Mouse (Mus musculus) spleen, postnatal 36 days (tissue): Measurements from ENCODE around the gene Armc12.
A peak's percentile ranks its signal among the peaks of the same experiment; 100 is the strongest.

Experiments
- DNase-seq, 2 experiments: peaks; one replicate each; pipeline ENCODE4 v3.0.0; 2022; ENCODE audit warnings: low spot score in 2 of 2, mixed read lengths in 1 of 2

Armc12 gene

DNA sequence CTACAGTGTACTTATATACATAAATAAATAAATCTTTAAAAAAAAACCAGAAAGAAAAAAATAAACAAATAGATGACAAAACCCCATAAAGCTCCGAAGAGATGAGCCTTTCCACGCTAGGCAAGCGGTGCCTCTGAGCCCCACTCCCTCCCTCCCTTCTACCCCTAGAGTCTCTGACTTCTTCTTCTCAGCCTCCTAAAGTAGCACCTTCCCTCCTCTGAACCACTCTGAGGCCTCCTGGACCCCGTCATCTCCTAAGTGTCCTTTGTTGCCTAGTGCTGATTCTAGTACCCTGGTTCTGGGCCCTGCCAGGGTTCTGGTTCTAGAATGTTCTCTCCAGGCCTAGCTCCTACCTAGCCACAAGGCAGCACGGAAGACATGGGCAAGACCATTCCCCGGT lies at the start of gene Armc12:
TSS of gene Armc12 (plus strand) at position 301 of the 400 bp plus-strand sequence.
- no peak for DNase-seq

DNA sequence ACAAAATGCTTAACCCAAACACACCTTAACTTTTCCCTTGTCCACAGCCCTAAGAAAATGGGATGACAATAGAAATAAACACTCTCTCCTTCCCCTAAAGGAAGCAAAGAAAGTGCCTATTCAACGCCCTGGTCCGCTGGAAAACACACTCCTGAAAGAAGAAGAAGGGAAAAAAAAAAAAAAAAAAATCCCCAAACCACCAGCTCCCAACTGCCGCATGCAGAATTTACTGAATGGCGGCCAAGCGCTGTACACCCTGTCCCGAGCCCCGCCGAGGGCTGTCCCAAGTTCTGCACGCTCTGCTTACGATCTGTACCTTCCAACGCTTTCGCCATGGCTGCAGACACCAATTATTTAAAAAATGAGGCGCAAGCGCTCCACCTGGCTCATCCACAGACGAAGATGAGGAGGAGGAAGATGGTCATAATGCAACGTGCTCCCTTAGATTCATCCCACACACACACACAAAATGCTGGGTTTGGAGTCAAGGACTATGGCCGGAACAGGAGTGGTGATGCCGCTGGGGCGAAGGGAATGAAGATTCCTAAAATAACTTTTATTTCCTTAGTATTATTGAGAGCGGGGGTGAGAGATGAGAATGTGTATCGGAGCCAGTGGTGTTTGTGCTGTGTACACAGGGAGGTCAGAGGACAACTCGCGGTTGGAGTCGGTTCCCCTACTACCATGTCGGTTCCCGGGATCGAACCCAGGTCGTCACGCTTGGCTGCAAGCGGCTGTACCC lies 45.7 kb upstream of the Armc12 start:
- no peak for DNase-seq

GRCm38 (mm10) chr17:28485446-28485948 lies 45.1 kb upstream of the Armc12 start:
- peak; percentile 48 to 58 for DNase-seq

- DNase-seq, result peak; percentile 97 to 98
Measured at GRCm38 (mm10) chr17:28485977-28486400, 44.6 kb upstream of the Armc12 start.

DNA sequence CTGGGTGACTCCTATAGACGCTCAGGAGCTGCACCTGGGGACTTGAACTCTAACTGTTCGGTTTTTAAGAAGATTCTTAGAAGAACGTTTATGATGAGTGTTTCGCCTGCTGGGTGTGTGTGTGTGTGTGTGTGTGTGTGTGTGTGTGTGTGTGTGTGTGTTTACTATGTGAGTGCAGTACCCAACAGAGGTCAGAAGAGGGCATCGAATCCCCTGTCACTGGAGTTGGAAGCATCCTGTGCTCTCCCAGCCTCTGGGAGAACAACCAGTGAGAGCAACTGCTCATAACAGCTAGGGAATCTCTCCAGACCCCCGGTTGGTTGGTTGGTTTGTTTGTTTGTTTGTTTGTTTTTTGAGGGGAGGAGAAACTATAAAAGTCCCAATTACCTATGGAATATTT lies 43.9 kb upstream of the Armc12 start:
- DNase-seq, result no peak

- no peak for DNase-seq
Measured at GRCm38 (mm10) chr17:28487584-28488257, 42.9 kb upstream of the Armc12 start.

GRCm38 (mm10) chr17:28488258-28489013 lies 42.2 kb upstream of the Armc12 start:
- DNase-seq, result no peak

GRCm38 (mm10) chr17:28491035-28491770 lies 39.4 kb upstream of the Armc12 start:
- no peak for DNase-seq

- DNase-seq, result no peak
Measured at GRCm38 (mm10) chr17:28495832-28496231, 34.8 kb upstream of the Armc12 start.

DNA sequence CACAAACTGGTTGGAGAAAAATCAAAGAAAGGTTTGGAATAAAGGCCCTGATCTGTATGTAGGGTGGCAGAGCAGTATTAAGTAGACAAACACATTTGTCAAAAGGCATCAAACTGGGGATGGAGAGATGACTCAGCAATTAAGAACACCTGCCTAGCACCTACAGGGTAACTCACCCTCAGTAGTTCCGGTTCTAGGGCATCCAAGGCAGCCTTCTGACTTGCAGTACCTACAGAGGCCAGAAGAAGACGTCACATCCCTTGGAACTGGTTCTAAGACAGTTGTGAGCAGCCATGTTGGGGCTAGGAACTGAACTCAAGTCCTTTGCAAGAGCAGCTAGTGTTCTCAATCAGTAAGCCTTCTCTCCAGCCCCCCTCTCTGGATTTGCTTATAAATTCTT lies 31.4 kb upstream of the Armc12 start:
- no peak for DNase-seq

DNA sequence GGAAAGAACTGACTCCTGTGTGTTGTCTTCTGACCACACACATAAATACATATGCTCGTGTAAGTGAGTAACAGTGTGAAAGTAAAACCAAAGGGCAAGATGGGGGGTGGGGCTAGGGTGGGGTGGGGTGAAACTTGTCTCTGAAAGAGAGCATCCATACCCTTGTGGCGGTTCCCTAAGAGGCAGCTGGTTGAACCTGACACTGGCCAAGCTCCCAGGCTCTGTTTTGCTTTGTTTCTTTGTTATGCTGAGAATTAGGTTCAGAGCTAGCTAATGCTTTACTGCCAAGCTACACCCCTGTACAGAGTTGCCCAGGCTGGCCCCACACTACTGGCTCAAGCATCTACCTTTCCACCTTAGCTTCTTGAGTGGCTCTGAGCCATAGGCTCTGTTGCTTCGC lies 30.1 kb upstream of the Armc12 start:
- no peak for DNase-seq

DNA sequence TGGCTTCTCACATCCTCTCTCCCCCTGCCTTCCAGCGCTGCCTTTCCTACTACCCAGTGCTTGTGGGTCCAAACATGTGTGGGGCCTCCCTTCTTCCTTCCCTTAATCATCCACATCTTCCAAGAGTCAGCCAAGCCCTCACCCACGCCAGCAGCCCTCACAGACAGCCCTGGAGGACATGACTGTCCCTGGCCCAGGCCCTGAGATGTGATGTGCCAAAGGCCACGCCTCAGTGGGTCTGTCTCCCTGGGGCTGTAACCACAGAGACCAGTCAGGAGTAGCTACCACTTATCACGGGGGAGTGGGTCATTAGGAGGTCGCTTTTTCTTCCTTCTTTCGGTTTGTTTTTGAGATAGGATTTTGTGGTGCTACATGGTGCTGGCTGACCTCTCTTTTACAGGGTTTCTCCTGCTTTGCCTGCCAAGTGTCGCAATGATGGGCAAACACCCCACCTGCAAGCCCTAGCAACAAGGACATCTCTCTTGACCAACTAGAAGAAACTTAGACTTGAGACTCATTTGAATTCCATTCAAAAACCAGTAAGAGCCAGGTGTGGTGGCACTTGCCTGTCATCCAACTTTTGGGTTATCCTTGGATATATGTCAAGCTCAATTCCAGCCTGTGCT lies 28.3 kb upstream of the Armc12 start:
- no peak for DNase-seq

DNA sequence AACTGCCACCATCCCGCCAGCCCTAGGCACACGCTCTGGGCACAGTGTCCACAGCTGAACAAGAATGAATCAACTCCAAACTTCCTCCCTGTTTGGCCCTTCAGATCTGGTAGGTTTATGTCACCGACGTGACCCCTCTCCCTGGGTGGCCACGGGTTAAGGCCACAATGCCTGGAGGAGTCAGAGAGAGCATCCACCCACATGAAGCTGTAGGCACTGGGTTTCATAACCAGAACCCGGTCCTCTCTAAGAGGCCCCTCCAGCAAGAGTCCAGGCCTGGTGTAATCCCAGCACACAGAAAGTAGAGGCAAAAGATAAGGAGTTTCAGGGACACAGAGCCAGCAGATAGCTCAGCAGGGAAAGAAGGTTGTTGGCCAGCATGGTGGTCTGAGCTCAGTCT lies 26.4 kb upstream of the Armc12 start:
- no peak for DNase-seq

DNA sequence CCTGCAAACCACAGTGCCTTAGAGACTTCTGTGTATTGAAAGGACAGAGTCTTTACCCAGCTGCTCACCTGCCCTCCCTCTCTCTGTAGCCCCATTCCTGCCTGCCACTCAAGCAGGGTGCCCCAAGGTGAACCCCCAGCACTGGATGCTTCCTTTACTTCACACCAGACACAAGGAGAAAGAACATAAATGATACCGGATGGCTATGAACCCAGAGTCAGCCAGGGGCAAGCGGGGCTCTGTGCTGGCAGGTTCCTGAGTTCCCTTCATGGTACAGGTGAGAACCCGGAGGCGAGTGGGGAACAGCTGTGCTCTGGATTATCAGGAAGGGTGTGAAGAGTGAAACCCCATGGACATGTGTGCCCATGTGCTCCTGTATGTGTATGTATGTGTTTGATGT lies 25.0 kb upstream of the Armc12 start:
- no peak for DNase-seq

- no peak for DNase-seq
Measured at GRCm38 (mm10) chr17:28506895-28507294, 23.7 kb upstream of the Armc12 start.

DNA sequence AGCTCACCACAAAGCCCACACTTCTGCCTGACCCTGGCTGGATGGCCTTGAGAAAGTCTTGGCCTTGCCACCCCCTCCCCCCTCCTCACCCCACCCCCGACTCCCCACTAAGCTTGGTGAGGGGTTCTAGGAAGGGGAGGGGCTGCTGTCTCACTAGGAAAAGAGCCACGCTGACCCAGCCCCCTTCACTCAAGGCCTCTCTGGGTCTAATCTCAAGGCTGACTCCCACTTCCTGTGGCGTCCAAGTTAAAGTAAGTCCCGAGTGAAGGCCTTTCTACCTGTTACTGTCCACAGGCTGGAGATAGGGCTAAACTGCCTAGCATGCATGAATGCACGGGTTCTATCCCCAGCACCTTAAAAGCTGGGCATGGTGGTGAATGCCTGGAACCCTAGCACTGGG lies 23.1 kb upstream of the Armc12 start:
- DNase-seq, result no peak

DNA sequence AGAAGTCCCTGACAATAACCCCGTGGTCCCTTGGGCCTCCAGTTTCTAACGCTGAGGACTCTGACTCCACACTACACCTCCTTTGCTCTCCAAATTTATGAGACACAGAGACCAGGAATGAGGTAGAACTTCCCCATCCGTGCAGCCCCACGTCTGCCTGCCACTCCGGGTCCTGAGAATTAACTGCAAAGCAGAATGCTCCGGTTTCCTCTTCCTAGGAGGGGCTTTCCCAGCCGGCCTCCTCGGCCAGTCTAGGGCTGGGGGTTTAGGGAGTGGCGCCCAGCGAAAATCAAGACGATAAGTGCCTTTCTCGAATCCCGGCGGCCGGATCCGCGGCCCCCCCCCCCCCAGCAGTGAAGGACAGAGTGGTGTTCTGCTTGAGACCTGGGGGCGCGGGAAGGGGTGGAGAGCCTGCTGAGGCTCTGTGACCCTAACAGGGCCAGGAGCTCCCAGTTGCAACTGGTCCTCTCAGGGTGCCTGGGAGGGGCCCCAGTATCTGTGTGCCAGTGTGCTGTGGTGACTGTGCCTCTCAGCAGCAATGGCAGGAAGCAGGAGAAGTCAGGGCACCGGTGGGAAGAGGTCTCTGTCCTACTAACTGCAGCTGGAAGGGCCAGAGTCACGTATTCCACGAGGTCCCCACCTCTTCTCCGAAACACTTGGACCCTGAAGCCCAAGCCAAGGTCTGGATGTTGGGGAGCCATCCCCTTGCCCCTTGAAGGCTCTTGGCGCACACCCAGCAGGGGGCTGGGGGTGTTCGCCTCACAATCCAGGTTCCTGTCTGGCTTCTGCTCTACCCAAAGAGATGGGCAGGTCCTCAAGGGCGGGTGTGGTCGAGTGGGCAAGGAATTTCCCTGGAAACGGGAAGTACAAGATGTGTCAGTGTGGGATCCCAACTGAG lies 19.9 kb upstream of the Armc12 start:
- DNase-seq, result no peak

DNA sequence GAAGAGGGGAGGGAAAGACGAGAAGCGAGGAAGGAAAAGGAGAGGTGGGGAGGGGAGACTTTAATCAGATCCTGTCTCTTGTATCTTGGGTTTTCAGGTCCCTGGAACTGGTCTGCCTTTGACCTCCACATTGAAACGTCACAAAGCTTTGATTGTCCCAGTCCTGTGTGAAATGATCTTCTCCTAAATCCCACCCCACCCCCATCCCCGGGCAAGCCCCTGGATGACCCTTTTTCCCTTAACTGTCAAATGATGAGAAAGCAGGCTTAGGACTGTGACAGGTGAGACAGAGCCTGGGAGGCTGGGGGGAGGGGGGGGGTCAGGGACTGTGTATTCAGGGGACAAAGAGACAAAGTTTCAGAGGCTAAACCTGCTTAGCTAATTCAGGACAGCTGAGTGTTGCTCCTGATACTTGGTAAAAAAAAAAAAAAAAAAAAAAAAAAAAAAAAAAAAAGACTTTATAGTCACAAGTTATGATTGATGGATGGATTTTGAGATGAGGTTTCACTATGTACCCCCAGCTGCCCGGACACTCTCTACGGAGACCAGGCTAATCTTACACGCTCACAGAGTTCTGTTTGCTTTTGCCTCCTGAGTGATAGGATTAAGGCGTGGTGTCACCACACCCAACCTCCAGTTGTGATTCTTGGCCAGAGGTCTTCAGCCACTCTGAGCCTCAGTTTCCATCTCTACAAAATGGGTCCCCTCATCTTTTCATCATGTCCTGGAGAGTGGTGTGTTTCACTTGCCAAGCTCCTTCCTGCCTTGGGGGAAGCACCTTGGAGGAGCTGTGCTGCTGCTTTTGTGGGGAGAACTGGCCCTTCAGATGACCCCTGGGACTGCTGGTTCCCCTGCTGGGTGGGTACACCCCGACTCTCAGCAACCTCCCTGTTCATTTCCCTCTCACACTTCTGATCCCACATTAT lies 18.7 kb upstream of the Armc12 start:
- DNase-seq, result no peak

GRCm38 (mm10) chr17:28512696-28513095 lies 17.9 kb upstream of the Armc12 start:
- no peak for DNase-seq
